Mouse (Mus musculus): ENCODE results near the gene Tcp10c.
"Not testable (repeated sequence)": the region's sequence is repeated elsewhere in the genome, so short reads cannot be mapped to it uniquely, and the experiment has no call there.

Gene Tcp10c

GRCm38 (mm10) chr17:13391020-13391419, 36.6 kb downstream of the Tcp10c start:
- DNase-seq (ENCODE audit: low read depth), result not testable (repeated sequence)

- DNase-seq (ENCODE audit: low read depth), result not testable (repeated sequence)
Measured at GRCm38 (mm10) chr17:13399961-13400360, 45.6 kb downstream of the Tcp10c start.

GRCm38 (mm10) chr17:13402118-13402517, 47.7 kb downstream of the Tcp10c start:
- not testable (repeated sequence) for DNase-seq (ENCODE audit: low read depth)

GRCm38 (mm10) chr17:13403527-13404131, 49.3 kb downstream of the Tcp10c start:
- not testable (repeated sequence) for DNase-seq (ENCODE audit: low read depth)

GRCm38 (mm10) chr17:13406023-13406422, 51.7 kb downstream of the Tcp10c start:
- not testable (repeated sequence) for DNase-seq (ENCODE audit: low read depth)

- not testable (repeated sequence) for DNase-seq (ENCODE audit: low read depth)
Measured at GRCm38 (mm10) chr17:13406701-13407100, 52.3 kb downstream of the Tcp10c start.

GRCm38 (mm10) chr17:13407621-13408256, 53.4 kb downstream of the Tcp10c start:
- DNase-seq (ENCODE audit: low read depth), result not testable (repeated sequence)

GRCm38 (mm10) chr17:13408257-13408633, 53.9 kb downstream of the Tcp10c start:
- not testable (repeated sequence) for DNase-seq (ENCODE audit: low read depth)

- not testable (repeated sequence) for DNase-seq (ENCODE audit: low read depth)
Measured at GRCm38 (mm10) chr17:13421022-13421591, 66.7 kb downstream of the Tcp10c start.

- not testable (repeated sequence) for DNase-seq (ENCODE audit: low read depth)
Measured at GRCm38 (mm10) chr17:13422638-13423037, 68.3 kb downstream of the Tcp10c start.

- not testable (repeated sequence) for DNase-seq (ENCODE audit: low read depth)
Measured at GRCm38 (mm10) chr17:13423373-13424024, 69.1 kb downstream of the Tcp10c start.

GRCm38 (mm10) chr17:13424321-13424720, 69.9 kb downstream of the Tcp10c start:
- DNase-seq (ENCODE audit: low read depth), result not testable (repeated sequence)

GRCm38 (mm10) chr17:13425694-13426093, 71.3 kb downstream of the Tcp10c start:
- DNase-seq (ENCODE audit: low read depth), result not testable (repeated sequence)

- not testable (repeated sequence) for DNase-seq (ENCODE audit: low read depth)
Measured at GRCm38 (mm10) chr17:13426508-13426907, 72.1 kb downstream of the Tcp10c start.

Measured in c-Kit-positive CD71-positive TER-119-negative erythroid progenitor cells, embryonic 14.5 days (primary cell).